Mouse (Mus musculus): ENCODE measurements around the gene Itga10. TPM values are rescaled to one million over a fixed set of nuclear protein-coding genes. Genes with fewer than 3 reads are reported as not detected.
"Not testable (repeated sequence)": the region's sequence is repeated elsewhere in the genome, so short reads cannot be mapped to it uniquely, and the experiment has no call there.

The Itga10 gene
- total RNA-seq (2015) = 0.79 and 1.2 TPM in 2 replicates
- 0.07 TPM in 1 of 2 replicates, not detected in the other for total RNA-seq (2017)

- ATAC-seq (replicated peaks; ENCODE audit: poor library complexity) = peak; percentile 71; the same call in 1 of the 2 replicates
Observed at GRCm38 (mm10) chr3:96645018-96645649, at the start of gene Itga10. TSS of gene Itga10 (plus strand) at chr3:96645584.

- no peak for ATAC-seq (replicated peaks; ENCODE audit: poor library complexity)
Observed at GRCm38 (mm10) chr3:96595661-96596060, 49.7 kb upstream of the Itga10 start.

- ATAC-seq (replicated peaks; ENCODE audit: poor library complexity) = no peak
Observed at GRCm38 (mm10) chr3:96596228-96596707, 49.1 kb upstream of the Itga10 start, which contains the start of gene Ankrd34a. TSS of gene Ankrd34a (plus strand) at chr3:96596636.

GRCm38 (mm10) chr3:96596855-96597254, 48.5 kb upstream of the Itga10 start:
- no peak for ATAC-seq (replicated peaks; ENCODE audit: poor library complexity)

DNA sequence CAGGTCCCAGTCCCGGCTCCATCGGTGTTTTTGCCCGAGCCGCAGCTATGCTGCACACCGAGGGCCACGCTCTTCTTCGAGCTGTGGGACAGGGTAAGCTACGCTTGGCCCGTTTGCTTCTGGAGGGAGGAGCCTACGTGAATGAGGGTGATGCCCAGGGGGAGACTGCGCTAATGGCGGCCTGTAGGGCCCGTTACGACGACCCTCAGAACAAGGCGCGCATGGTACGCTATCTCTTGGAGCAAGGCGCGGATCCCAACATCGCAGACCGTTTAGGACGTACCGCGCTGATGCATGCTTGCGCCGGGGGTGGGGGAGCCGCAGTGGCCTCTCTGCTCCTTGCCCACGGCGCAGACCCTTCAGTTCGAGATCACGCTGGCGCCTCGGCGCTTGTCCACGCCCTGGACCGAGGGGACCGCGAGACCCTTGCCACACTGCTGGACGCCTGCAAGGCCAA, 47.9 kb upstream of the Itga10 start:
- no peak for ATAC-seq (replicated peaks; ENCODE audit: poor library complexity)

DNA sequence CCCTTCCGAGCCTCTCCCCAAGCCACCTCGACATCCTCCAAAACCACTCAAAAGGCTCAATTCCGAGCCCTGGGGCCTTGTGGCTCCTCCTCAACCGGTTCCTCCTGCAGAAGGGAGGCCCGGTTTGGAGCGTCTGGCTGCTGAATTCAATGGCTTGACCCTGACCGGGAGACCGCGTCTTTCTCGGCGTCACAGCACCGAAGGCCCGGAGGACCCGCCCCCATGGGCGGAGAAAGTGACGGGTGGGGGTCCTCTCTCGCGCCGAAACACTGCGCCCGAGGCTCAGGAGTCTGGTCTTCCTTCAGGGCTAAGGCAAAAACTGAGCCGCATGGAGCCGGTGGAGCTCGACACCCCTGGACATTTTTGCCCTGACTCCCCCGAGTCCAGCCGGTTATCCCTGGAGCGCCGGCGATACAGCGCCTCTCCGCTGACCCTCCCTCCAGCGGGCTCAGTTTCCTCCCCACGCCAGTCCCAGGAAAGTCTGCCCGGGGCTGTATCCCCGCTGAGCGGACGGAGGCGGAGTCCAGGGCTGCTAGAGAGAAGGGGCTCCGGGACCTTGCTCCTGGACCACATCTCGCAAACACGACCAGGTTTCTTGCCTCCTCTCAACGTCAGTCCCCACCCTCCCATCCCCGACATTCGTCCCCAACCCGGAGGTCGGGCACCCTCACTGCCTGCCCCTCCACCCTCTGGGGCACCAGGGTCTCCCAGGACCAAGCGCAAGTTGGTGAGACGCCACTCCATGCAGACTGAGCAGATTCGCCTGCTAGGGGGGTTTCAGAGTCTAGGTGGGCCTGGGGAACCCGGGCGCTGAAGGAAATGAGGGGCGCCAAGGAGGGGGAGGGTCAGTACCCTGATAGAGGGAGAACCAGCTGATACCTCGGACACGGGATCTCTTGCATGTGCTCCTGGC, 47.0 kb upstream of the Itga10 start:
- ATAC-seq (replicated peaks; ENCODE audit: poor library complexity) = no peak

- ATAC-seq (replicated peaks; ENCODE audit: poor library complexity) = no peak
Observed at GRCm38 (mm10) chr3:96599069-96599393, 46.4 kb upstream of the Itga10 start.

DNA sequence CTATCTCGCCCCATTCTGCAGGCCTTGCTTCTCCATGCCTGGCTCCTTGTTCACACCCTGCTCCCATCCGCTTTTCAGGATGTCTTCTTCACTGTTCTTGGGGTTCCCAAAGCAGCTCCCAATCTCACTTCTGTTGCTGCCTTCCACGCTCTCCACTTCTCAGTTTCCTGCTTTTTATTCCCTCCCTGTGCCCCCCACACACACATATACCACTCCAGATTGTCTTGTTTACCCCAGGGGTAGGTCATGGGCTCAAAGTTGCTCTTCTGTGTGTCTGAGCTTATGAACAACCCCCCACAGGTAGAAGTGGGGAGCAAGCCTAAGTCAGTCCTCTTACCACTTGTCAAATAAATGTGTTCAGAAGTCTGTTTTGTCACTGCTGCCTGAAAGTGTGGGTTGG, 46.0 kb upstream of the Itga10 start:
- no peak for ATAC-seq (replicated peaks; ENCODE audit: poor library complexity)

DNA sequence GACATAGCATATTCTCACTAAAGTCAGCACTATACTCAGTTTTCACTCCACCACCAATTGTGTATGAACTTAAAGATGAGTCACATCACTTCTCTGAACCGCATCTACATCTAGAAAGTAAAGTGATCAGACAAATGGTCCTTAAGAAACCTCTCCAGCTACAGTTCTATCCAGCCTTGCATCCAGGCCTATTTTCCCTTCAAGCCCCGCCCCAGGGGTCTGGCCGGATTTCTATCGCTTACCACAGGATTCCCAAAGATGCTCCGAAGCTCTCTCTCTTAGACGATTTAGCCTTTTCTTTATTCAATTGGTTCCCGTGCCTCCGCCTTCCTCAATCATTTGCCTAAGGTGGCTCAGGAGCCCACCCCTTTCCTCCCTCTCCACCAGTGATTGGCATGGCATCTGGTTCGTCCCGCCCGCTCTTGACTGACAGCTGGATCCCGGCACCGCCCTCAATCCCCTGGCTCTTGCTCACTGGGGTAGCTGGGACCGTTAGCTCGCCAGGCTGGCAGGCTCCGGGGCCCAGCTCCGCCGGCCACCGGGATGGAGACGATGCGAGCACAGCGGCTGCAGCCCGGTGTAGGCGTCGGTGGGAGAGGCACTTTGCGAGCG, 44.6 kb upstream of the Itga10 start, which contains the start of gene Lix1l:
Gene Lix1l (plus strand): TSS at position 511 of the 612 bp plus-strand sequence.
- ATAC-seq (replicated peaks; ENCODE audit: poor library complexity) = peak; percentile 97

GRCm38 (mm10) chr3:96601251-96601787, 44.1 kb upstream of the Itga10 start:
- no peak for ATAC-seq (replicated peaks; ENCODE audit: poor library complexity)

DNA sequence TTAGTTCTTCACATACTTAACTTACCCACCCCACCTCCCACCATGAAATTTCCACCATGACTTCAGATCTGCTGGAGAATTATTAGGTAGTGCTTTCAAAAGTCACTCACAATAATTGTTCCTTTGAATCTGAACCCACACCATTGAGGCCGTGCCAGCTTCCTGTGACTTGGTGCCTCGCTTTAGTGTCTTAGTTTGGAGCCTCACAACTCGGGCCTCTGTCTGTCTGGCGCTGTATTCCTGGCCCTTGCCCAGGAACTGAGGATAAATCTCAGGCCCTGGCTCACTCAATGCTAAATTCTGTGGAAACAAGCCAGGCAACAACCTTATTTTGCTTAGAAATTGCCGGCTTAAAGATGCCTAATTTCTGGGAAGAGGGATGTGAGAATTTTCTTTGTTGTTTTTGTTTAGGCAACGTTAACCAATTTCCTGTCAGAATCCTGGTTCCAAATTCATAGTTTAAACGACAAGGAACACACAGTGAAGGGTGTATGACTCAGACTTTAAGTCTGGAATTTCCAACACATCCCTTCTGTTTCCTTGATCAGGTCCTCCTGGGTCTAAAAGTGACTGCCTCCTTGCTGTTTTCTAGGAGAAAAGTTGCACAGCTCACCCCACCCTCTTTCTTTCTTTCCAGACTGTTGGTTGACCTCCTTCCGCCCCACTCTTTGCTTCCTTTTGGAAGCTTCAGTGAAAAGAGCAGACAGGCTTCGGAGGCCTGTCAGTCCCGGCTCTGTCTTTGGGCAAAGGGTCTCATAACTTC, 43.3 kb upstream of the Itga10 start:
- no peak for ATAC-seq (replicated peaks; ENCODE audit: poor library complexity)

DNA sequence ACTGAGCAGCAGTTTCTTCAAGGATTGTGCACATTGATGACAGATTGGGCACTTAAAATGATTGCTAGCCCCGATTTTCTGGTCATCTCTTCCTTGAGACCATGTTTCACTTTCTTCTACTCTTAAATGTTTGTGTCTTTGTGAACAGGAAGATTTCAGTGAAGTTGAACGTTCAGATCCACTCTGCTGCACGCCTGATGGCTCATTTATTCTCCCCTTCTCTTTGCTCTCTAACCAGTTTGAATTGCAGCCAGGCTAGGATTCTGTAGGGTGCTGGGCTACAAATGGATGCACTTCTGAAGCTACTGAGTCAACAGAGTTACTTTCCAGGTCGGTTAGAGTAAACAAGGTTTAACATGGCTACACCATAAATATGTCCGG, 42.7 kb upstream of the Itga10 start:
- ATAC-seq (replicated peaks; ENCODE audit: poor library complexity) = no peak

- ATAC-seq (replicated peaks; ENCODE audit: poor library complexity) = no peak
Observed at GRCm38 (mm10) chr3:96603311-96603710, 42.1 kb upstream of the Itga10 start.

DNA sequence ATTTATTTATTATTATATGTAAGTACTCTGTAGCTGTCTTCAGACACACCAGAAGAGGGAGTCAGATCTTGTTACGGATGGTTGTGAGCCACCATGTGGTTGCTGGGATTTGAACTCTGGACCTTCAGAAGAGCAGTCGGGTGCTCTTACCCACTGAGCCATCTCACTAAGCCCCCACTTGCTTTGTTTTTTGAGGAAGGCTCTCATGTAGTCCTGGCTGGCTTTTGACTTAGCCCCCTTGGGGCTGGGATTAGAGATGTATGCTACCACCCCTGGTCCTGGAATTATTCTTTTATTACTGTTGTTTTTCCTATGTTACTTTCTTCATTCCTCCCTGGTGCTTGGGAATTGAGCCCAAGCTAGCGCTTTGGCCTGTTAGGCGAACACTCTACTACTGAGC, 39.4 kb upstream of the Itga10 start:
- not testable (repeated sequence) for ATAC-seq (replicated peaks; ENCODE audit: poor library complexity)

GRCm38 (mm10) chr3:96606618-96607017, 38.8 kb upstream of the Itga10 start:
- ATAC-seq (replicated peaks; ENCODE audit: poor library complexity) = no peak

- ATAC-seq (replicated peaks; ENCODE audit: poor library complexity) = no peak
Observed at GRCm38 (mm10) chr3:96617941-96618340, 27.4 kb upstream of the Itga10 start.

GRCm38 (mm10) chr3:96623201-96623600, 22.2 kb upstream of the Itga10 start:
- ATAC-seq (replicated peaks; ENCODE audit: poor library complexity) = no peak

DNA sequence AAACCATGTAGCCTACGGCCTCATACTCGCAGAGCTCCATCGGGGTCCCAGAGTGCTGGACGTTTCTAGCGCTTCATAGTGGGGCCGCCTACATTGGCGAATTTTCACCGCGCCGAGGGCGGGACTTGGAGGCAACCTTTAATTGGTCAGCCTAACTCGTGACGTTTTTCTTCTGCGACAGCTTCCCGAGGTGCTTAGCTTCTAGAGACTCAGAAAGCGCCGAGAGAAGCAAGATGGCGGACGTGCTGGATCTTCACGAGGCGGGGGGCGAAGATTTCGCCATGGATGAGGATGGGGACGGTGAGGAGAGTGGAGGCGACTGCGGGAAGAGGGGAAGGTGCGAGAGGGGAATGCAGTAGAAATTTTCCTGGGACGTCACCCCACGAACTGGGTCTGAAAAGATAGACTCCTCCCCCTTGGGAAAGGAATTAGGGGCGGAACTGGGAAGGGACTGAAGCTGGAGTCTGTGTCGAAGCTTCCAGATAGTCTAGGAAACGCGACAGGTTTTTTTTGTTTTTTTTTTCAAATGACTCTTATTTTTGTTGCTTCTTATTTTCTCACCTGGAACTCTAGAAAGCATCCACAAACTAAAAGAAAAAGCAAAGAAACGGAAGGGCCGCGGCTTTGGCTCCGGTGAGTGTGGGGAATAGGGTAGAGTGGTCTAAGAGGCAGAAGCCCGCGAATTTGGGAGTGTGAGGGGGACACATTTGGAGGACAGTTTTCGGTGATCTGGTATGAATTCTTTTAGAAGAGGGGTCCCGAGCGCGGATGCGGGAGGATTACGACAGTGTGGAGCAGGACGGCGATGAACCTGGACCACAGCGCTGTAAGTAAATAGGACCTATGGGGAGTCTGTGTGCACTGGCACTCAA, 15.4 kb upstream of the Itga10 start, which contains the start of gene Rbm8a:
Gene Rbm8a (plus strand): TSS at position 205 of the 872 bp plus-strand sequence.
- ATAC-seq (replicated peaks; ENCODE audit: poor library complexity) = peak; percentile 97

DNA sequence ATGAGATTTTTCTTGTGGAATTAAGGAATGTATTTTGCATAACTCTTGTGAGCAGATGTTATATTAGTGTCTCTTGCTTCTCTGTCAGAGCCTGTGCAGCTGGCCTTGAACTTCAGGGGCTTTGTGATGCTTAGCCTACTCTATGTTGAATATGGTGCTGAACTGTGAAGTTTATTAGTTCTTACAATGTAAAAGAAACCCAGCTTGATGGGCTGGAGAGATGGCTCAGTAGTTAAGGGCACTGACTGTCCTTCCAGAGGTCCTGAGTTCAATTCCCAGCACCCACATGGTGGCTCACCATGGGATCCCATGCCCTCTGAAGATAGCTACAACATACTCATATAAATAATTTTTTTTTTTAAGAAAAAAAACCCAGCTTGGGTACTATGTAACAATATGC, 13.3 kb upstream of the Itga10 start:
- no peak for ATAC-seq (replicated peaks; ENCODE audit: poor library complexity)
